Mouse (Mus musculus) ES-CJ7 (cell line): ENCODE data around the gene 2310057J18Rik.
A peak's percentile ranks its signal among the peaks of the same experiment; 100 is the strongest.
"Not testable (repeated sequence)": the region's sequence is repeated elsewhere in the genome, so short reads cannot be mapped to it uniquely, and the experiment has no call there.

Experiments used
- DNase-seq: peaks from one replicate; pipeline ENCODE4 v3.0.0; 2011; ENCODE audit warnings: low read depth, low spot score

Gene 2310057J18Rik

GRCm38 (mm10) chr10:28986203-28986602 is at the start of gene 2310057J18Rik:
2310057J18Rik (minus strand) TSS chr10:28986303.
- DNase-seq: no peak

GRCm38 (mm10) chr10:29029960-29030359 is 43.9 kb upstream of the 2310057J18Rik start:
- not testable (repeated sequence) for DNase-seq

GRCm38 (mm10) chr10:29019496-29020270 is 33.6 kb upstream of the 2310057J18Rik start:
- peak; percentile 86 for DNase-seq

- DNase-seq: peak; percentile 64
Observed at GRCm38 (mm10) chr10:28997776-28998175, 11.7 kb upstream of the 2310057J18Rik start.

GRCm38 (mm10) chr10:28988990-28989389 is 2.9 kb upstream of the 2310057J18Rik start:
- no peak for DNase-seq

- DNase-seq: no peak
Observed at GRCm38 (mm10) chr10:28968189-28968588, 17.9 kb downstream of the 2310057J18Rik start.

- peak; percentile 51 for DNase-seq
Observed at GRCm38 (mm10) chr10:28955138-28955537, 31.0 kb downstream of the 2310057J18Rik start.

- DNase-seq: peak; percentile 27
Observed at GRCm38 (mm10) chr10:28954515-28954914, 31.6 kb downstream of the 2310057J18Rik start.
